Mouse (Mus musculus): ENCODE results near the gene Utrn. TPM values are rescaled to one million over a fixed set of nuclear protein-coding genes. Genes with fewer than 3 reads are reported as not detected.

Gene Utrn
- polyA plus RNA-seq, 1 experiment from 2014 or later: 68.1 TPM

DNA sequence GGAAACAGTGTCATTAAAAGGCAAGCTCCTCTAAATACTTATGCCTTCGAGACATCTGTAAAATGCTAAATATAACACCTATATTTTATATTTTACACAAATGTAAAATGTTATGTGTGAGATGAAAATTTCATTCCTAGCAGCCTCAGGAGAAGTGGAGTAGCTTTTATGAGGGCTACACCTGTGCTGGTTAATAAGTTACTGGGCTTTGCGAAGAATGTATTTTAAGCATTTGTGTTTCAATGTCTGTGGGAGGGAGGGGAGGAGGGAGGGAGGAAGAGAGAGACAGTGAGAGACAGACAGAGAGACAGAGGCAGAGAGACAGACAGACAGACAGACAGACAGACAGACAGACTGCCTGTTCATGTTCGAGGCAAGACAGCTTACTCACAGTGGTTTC is 380.6 kb downstream of the Utrn start:
- no peak overlapping the region for H3K9ac ChIP-seq
- no peaks in the 10 kb centered on the region for H3K9me3 ChIP-seq
- H3K36me3 ChIP-seq: no peaks in the 10 kb centered on the region
- H3K27ac ChIP-seq: no peak overlapping the region
- 64% methylated on average over 3 of the region's 3 CpGs for WGBS
- no peak for ATAC-seq (ENCODE audit: insufficient read depth, low FRiP score, low read depth)
- H3K4me2 ChIP-seq: no peak overlapping the region
- H3K4me3 ChIP-seq (replicated peaks): no peak overlapping the region
- H3K27me3 ChIP-seq (replicated peaks): no peaks in the 10 kb centered on the region
- no peaks in the 10 kb centered on the region for H3K4me1 ChIP-seq

DNA sequence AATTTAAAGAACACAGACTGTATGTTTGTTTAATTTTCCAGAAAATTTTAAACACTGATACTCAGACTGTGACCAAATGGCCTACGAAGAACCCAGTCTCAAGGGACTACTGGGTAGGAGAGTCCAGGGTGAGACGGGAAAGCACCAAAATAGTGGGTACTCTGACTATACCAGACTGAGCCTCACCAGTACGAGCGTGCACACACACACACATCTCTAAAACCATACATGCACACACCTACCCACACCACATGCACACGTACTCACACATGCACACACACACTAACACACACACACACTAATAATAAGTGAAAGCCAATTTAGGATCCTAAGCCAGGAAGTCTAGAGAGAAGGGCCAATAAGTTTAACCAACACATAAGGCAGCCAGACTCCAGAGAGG is 381.0 kb downstream of the Utrn start:
- 71% methylated on average over 5 of the region's 5 CpGs for WGBS
- ATAC-seq (ENCODE audit: insufficient read depth, low FRiP score, low read depth): 0 out of 2 replicates have a peak, but pooled peaks have one; percentile 22
- H3K4me3 ChIP-seq (replicated peaks): no peak overlapping the region

DNA sequence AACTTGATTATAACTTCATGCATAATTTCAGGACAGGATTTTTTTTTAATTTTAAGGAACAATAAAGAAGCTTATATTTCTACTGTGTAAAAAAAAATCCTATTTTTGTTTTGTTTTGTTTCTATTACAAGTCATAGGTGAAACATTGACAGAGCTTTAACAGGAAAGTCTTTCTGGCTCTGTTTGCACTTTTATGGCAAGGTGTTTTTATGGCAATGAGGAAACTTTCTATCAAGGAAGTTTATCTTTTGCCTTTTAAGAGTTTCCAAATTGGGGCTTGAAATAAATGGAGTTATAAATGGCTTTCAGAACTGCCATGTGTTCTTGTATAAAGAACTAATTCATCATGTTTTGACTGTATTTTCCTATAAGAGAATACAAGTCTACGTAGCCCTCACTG is 385.7 kb downstream of the Utrn start:
- H3K4me2 ChIP-seq: no peak overlapping the region
- H3K27ac ChIP-seq: no peak overlapping the region
- H3K36me3 ChIP-seq: no peaks in the 10 kb centered on the region
- no peak overlapping the region for H3K4me3 ChIP-seq (replicated peaks)
- no peaks in the 10 kb centered on the region for H3K4me1 ChIP-seq
- no peak overlapping the region for H3K9ac ChIP-seq
- ATAC-seq (ENCODE audit: insufficient read depth, low FRiP score, low read depth): no peak
- H3K9me3 ChIP-seq: no peaks in the 10 kb centered on the region
- H3K27me3 ChIP-seq (replicated peaks): no peaks in the 10 kb centered on the region
- WGBS: 63% methylated on average over 1 of the region's 1 CpGs

More for the DNA sequence above, 381.0 kb downstream of the Utrn start:
- H3K36me3 ChIP-seq: no peaks in the 10 kb centered on the region
- no peak overlapping the region for H3K4me2 ChIP-seq
- H3K27me3 ChIP-seq (replicated peaks): no peaks in the 10 kb centered on the region
- no peaks in the 10 kb centered on the region for H3K9me3 ChIP-seq
- no peak overlapping the region for H3K9ac ChIP-seq
- no peaks in the 10 kb centered on the region for H3K4me1 ChIP-seq
- H3K27ac ChIP-seq: no peak overlapping the region

DNA sequence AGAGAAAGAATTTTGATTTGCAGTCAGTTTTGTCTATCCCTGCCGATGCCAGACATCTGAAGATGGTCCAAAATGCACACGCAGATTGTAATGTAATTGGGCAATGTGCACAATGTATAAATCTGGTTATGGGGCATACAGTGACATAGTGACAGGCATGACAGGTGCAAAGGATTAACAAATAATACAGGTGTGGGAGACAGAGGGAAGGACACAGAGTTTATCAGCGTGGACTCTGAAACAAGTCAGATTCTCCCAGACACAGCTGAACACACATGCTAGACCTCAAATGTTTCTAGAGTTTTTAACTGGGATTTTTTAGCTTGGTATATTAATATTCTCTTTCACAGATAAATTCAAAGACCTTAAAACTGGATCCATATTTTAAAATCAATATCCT is 386.2 kb downstream of the Utrn start:
- Histone ChIP-seq H3K27me3 (replicated peaks) (no peaks in the 10 kb centered on the region), H3K4me3 (replicated peaks) (no peak overlapping the region), H3K9me3 (no peaks in the 10 kb centered on the region), H3K27ac (no peak overlapping the region), H3K4me1 (no peaks in the 10 kb centered on the region), H3K9ac (no peak overlapping the region), H3K4me2 (no peak overlapping the region), H3K36me3 (no peaks in the 10 kb centered on the region)
- ATAC-seq (ENCODE audit: insufficient read depth, low FRiP score, low read depth): no peak
- WGBS: 76% methylated on average over 3 of the region's 3 CpGs

DNA sequence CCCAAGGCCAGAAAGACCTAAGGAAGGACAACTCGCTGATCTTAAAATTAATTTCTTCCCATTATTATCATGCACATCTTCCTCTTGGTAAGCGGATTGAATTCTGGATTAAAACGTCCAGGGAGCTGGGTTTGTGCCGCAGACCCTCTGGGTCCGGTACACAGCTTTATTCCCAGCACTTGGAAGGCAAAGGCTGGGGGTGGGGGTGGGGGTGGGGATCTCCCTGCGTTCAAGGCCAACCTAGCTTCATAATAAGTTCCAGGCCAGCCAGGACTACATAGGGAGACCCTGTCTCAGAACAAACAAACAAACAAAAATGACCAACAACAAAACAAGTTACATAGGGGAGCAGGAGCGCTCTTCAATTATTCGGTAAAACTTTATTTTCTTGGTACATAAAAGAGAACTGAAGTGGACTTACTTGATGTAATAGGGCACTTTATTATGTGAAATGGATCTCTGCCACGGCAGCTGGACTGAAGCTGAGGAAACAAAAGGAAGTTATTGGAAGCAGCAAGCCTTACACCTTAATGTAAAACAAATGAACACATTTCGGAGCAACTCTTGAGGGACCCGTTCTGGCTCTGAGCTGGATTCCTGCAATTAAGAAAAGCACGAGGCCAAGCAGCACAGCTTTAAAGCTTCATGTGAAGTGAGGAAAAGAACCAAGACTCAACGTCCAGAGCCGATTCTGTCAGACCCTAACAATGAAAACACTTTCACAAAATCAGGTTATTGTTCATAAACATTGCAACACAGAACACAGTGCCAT is 394.1 kb downstream of the Utrn start:
- Histone ChIP-seq H3K27ac (no peak overlapping the region), H3K9ac (no peak overlapping the region), H3K4me1 (no peaks in the 10 kb centered on the region), H3K9me3 (no peaks in the 10 kb centered on the region), H3K36me3 (no peaks in the 10 kb centered on the region), H3K4me2 (no peak overlapping the region), H3K27me3 (replicated peaks) (no peaks in the 10 kb centered on the region), H3K4me3 (replicated peaks) (no peak overlapping the region)
- no peak for ATAC-seq (ENCODE audit: insufficient read depth, low FRiP score, low read depth)
- 77% methylated on average over 14 of the region's 14 CpGs for WGBS

DNA sequence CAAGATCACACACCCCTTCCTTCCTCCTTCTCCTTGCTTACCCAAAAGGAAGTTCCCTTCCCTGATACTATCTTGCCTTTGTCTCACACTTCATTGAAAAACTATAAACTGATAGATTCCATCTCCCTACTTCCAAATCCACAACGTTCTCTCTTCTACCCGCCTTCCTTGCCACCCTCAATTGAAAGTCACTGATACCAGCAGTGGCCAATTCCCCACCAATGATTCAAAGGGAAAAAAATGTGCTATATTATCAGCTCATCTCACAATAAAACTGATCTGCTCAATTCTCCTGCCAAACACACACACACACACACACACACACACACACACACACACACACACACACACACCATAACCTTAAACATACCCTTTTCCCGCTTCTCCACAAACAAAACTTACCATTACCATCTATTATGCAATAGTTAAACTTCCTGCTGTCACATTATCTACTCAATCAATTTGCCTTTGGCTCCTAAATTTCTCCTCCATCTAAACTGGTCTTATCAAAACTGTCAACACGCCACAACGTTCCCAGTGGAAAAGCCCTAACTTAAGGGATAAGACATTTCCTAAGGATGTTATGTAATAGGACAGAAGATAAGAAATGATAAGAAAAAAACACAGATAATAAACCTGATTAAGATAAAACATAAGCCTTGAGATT is 399.6 kb downstream of the Utrn start:
- WGBS: 53% methylated on average over 5 of the region's 5 CpGs
- Histone ChIP-seq H3K9ac (no peak overlapping the region), H3K27me3 (replicated peaks) (no peaks in the 10 kb centered on the region), H3K4me3 (replicated peaks) (no peak overlapping the region), H3K4me1 (no peaks in the 10 kb centered on the region), H3K9me3 (no peaks in the 10 kb centered on the region), H3K36me3 (no peaks in the 10 kb centered on the region), H3K4me2 (no peak overlapping the region), H3K27ac (no peak overlapping the region)
- ATAC-seq (ENCODE audit: insufficient read depth, low FRiP score, low read depth): no peak

DNA sequence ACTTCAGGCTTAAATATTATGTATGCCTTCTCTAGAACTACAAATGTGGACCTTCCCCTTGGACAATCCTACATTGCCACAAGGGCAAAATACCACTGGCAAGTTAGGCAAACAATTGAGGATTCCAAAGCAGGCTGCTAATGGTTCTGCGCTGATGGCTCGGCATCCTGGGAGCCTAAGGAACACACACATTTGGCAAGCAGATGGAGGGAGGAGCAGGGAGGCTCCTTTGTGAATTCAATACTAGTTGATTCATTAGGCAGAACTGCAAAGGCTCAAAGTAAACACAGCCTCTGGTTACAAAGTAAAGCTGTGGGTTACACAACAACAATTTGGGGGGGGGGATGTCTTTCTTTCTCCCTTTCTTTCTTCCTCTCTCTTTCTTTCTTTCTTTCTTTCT is 401.6 kb downstream of the Utrn start:
- no peak for ATAC-seq (ENCODE audit: insufficient read depth, low FRiP score, low read depth)
- no peaks in the 10 kb centered on the region for H3K36me3 ChIP-seq
- no peak overlapping the region for H3K4me2 ChIP-seq
- no peak overlapping the region for H3K4me3 ChIP-seq (replicated peaks)
- 34% methylated on average over 2 of the region's 2 CpGs for WGBS
- H3K4me1 ChIP-seq: no peaks in the 10 kb centered on the region
- H3K9ac ChIP-seq: no peak overlapping the region
- no peaks in the 10 kb centered on the region for H3K9me3 ChIP-seq
- no peak overlapping the region for H3K27ac ChIP-seq
- no peaks in the 10 kb centered on the region for H3K27me3 ChIP-seq (replicated peaks)

DNA sequence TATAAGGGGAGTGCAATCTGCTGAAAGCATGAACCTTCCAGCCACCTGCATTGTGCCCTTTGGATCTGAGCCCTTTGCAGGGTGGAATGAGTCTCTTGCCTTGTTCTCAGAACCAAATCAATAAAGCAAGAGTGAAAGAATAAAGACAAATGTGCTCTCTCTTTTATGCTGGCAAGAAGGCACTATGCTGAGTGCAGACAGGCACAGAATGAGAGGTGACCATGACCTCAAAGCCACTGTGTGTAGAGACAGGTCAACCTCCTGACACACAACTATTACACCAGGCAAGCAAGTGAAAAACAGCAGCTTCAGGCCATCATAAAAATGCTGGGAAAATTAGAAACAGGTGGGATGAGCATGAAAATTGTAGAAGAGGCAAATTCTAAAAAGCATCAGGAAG is 408.2 kb downstream of the Utrn start:
- H3K9me3 ChIP-seq: no peaks in the 10 kb centered on the region
- H3K4me3 ChIP-seq (replicated peaks): no peak overlapping the region
- H3K9ac ChIP-seq: no peak overlapping the region
- H3K27me3 ChIP-seq (replicated peaks): no peaks in the 10 kb centered on the region
- no peak overlapping the region for H3K27ac ChIP-seq
- H3K4me2 ChIP-seq: no peak overlapping the region
- no peak for ATAC-seq (ENCODE audit: insufficient read depth, low FRiP score, low read depth)
- H3K36me3 ChIP-seq: peaks cover 7% of the 10 kb centered on the region; the same call in 1 of the 2 replicates
- H3K4me1 ChIP-seq: no peaks in the 10 kb centered on the region

DNA sequence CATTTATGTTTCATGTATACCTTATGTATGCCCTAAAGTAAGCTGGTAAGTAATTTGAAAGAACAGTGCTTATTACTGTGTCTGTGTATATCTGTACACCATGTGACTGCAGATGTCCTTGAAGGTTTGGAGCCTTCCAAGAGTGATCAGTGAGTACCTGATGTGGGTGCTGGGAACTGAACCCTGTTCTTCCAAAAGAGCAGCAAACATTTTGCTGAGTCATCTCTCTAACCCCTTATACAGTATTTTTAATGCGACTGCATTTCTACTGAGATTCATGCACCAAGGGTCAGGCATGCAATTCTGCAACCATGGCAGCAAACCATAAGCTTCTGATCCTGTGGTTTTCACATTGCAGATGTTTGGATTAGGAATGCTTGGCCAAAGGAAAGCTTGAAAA is 412.3 kb downstream of the Utrn start:
- Histone ChIP-seq H3K4me3 (replicated peaks) (no peak overlapping the region), H3K36me3 (peaks cover 7% of the 10 kb centered on the region; the same call in 1 of the 2 replicates), H3K4me1 (no peaks in the 10 kb centered on the region), H3K27me3 (replicated peaks) (no peaks in the 10 kb centered on the region), H3K9me3 (no peaks in the 10 kb centered on the region), H3K27ac (no peak overlapping the region), H3K4me2 (no peak overlapping the region), H3K9ac (no peak overlapping the region)
- 83% methylated on average over 1 of the region's 1 CpGs for WGBS
- no peak for ATAC-seq (ENCODE audit: insufficient read depth, low FRiP score, low read depth)

DNA sequence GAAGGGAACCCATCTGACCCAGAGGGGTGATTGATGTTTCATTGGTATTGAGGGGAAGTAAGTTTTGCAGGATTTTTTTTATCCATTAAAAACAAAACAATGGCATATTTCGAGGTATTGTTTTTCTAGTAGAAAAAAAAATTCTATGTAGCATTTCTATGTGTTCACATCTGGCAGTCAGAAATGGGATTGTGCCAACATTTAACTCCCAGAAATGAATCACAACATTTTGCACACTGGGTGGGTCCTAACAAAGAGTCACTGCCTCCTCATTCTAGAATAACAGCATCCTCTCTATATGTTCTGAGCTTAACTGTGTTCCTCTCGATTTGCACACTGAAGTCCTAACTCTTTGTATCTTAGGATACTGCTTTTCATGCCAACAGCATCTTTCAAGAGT is 416.5 kb downstream of the Utrn start:
- Histone ChIP-seq H3K9ac (no peak overlapping the region), H3K4me2 (no peak overlapping the region), H3K9me3 (no peaks in the 10 kb centered on the region), H3K27me3 (replicated peaks) (no peaks in the 10 kb centered on the region), H3K27ac (no peak overlapping the region), H3K36me3 (no peaks in the 10 kb centered on the region), H3K4me1 (no peaks in the 10 kb centered on the region), H3K4me3 (replicated peaks) (no peak overlapping the region)
- ATAC-seq (ENCODE audit: insufficient read depth, low FRiP score, low read depth): no peak
- WGBS: 78% methylated on average over 2 of the region's 2 CpGs

DNA sequence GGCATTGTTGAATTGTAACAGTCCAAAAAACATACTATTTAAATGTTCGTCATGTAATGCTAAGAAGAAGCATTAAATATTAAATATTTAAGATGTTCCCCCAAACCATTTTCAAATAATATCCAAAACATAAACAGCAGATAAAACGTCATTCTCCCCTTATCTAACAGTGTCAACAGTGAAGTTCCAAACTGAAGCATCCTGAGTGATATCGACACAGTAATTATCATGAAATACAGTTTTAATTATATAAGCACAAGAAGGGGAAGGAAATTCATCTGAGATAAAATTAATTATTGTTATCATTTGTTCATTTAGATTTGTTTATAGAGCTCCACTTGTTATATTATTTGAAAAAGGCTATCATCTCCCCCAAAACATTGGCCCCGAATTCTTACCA is 425.0 kb downstream of the Utrn start:
- 89% methylated on average over 4 of the region's 4 CpGs for WGBS
- no peak overlapping the region for H3K9ac ChIP-seq
- H3K4me3 ChIP-seq (replicated peaks): no peak overlapping the region
- no peak overlapping the region for H3K27ac ChIP-seq
- H3K4me2 ChIP-seq: no peak overlapping the region
- H3K9me3 ChIP-seq: no peaks in the 10 kb centered on the region
- H3K4me1 ChIP-seq: no peaks in the 10 kb centered on the region
- no peak for ATAC-seq (ENCODE audit: insufficient read depth, low FRiP score, low read depth)
- H3K36me3 ChIP-seq: peaks cover 5% of the 10 kb centered on the region; the same call in 1 of the 2 replicates
- no peaks in the 10 kb centered on the region for H3K27me3 ChIP-seq (replicated peaks)

DNA sequence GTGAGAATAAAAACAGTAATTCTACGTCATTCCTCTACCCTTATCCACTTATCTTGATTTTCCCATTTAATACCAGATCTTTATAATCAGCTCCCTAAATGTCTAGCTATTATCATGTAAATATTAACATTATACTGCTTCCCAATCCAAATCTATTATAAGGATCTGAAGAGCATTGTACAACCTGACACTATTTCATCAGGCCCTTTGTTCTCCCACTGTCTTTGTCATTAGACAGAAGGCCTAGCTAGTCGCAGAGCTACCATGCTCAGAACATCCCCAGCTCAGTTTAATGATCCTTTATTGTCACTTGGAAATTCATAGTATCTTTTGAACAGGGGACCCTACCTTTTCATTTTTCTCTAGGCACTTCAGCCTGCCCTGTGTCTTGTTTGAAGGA is 436.0 kb downstream of the Utrn start:
- H3K9me3 ChIP-seq: no peaks in the 10 kb centered on the region
- H3K27ac ChIP-seq: no peak overlapping the region
- no peak overlapping the region for H3K4me3 ChIP-seq (replicated peaks)
- no peak for ATAC-seq (ENCODE audit: insufficient read depth, low FRiP score, low read depth)
- 89% methylated on average over 2 of the region's 2 CpGs for WGBS
- H3K4me1 ChIP-seq: no peaks in the 10 kb centered on the region
- no peaks in the 10 kb centered on the region for H3K36me3 ChIP-seq
- H3K9ac ChIP-seq: no peak overlapping the region
- no peak overlapping the region for H3K4me2 ChIP-seq
- no peaks in the 10 kb centered on the region for H3K27me3 ChIP-seq (replicated peaks)
